Mouse (Mus musculus) right cerebral cortex, postnatal 36 days (tissue): Measurements from ENCODE around the gene Nrip3.
A peak's percentile ranks its signal among the peaks of the same experiment; 100 is the strongest.

Experiments
- DNase-seq, 2 experiments: peaks; one replicate each; pipeline ENCODE4 v3.0.0; 2022; ENCODE audit warnings: low spot score in 2 of 2, mixed read lengths in 1 of 2

Nrip3 gene

DNA sequence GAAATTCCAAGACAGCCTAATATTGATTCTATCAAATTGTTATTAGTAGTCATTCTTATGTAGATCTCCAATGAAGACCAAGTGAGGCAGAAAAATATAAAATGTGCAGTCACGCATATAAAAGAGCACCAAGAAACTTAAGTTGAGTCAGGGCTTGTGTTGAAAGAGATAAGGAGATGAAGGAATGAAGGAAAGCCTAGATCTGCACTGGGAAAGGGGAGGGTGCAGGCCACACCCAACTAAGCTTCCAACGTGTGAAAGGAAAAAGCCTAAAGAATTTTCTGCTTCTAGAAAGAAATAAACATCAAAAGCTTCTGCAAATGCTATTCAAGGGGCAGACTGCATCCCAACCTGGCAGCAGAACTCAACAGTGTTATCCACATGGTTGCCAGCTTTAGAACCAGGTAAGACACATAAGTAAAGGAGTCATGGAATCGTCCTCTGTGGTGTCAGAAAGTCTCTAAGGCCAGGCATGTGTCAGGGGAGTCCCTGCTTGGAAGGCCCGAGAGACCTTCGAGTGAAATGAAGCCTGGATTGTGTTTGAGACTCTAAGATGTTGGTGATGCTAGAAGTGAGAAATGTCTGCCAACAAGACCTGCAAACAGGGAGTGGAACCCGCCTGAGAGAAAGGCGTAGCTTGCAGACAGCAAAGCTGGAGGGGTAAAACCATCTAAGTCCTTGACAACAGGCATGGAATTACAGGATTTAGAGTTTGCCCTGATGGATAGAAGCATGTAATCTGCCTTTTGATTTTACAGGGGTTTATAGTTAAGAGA lies 14.1 kb downstream of the Nrip3 start:
- no peak for DNase-seq

DNA sequence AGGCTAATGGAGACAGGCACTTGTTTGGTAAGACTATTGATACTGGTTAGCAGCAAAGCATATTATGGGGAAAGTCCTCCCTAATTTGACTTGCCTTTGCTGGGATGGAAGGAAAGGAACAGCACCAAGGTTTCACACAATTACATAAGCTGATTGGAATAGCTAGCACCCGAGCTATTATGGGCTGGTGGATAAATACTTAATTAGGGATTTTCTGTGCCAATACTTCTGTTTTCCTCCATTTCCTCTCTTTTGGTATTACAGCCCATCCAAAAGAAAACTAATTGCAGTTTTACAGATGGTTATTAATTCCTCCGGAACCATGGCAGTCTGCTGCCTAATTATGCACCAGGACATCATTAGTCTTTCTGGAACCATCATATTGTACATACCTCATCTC lies 17.8 kb downstream of the Nrip3 start:
- DNase-seq: no peak

DNA sequence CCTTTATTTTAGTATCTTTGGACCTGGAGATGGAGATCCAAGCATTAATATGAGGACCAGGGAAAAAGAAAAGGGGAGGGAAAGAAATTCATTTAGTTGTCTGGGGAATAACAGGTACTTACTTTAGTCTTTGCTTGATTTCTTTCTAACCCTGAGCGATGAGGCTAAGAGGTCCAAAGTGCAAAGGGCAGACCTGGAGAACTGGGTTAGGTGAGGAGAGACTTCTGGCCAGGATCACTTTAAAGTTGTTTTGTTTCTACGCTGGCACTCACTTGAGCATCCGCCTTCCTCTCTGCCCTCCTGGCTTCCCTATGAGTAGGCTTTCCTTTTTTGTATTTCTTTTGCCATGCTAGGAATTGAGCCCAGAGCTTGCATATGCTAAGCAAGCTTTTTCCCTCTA lies 25.5 kb downstream of the Nrip3 start:
- DNase-seq: no peak

DNA sequence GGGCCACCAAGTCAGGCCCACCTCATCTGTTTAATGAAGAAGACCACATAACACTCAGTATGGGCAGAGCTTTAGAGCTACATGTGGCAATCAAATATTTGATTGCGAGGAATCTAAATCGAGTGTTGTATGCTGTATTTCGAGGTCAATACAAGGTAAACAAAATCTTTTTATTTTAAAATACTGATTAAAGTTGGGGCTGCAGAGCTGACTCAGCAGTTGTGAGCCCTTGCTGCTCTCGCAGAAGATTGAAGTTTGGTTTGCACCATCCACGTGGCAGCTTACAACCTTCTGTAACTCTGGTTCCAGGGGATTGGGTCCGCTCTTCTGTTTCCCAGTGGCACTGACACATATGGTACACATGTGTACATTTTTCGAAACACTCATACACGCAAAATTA lies 27.8 kb downstream of the Nrip3 start:
- DNase-seq: no peak

DNA sequence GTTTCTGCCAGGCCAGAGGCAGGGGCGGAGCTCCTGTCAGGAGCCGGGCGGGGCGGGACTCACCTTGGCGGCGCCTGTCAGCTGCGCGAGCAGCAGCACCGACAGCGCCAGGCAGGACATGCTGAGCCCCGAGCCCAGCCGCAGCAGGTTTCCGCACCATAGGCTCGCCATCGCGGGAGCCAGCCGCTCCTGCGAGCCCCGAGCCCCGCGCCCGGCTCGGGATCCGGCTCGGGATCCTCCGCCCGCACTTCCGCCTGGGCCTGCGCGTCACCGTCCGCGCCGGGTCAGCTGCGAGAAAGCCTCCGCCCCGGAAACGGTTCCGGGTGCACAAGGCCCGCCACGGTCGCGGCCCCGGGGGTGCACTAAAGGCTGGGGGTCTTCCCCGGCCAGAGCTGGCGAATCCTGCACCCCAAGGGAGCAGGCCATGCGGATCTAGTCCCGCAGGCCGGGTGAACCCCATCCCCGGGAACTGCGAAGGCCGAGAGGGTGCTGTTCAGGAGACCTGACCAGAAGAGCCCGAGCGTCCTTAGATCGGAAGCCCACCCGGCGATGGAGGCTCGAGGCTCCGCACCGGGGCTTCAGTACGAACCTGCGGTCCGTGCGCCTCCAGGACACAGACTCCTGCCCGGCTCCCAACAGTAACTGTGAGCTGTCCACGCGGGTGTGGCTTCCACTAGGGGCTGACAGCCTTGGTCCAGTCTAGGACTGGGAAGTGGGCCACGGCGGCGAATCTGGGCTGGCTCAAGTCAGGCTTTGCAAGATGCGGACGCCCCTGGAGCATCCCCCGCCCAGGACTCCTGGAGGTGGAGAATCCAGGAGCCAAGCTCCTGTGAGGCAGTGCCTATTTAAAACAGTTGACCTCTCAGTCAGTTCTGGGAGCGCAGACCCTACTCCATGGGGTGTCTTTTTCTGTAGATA lies 29.6 kb downstream of the Nrip3 start, which contains the start of gene Tmem9b:
Gene Tmem9b (minus strand): TSS at position 868 of the 918 bp plus-strand sequence.
- DNase-seq: peak; percentile 68 to 79

DNA sequence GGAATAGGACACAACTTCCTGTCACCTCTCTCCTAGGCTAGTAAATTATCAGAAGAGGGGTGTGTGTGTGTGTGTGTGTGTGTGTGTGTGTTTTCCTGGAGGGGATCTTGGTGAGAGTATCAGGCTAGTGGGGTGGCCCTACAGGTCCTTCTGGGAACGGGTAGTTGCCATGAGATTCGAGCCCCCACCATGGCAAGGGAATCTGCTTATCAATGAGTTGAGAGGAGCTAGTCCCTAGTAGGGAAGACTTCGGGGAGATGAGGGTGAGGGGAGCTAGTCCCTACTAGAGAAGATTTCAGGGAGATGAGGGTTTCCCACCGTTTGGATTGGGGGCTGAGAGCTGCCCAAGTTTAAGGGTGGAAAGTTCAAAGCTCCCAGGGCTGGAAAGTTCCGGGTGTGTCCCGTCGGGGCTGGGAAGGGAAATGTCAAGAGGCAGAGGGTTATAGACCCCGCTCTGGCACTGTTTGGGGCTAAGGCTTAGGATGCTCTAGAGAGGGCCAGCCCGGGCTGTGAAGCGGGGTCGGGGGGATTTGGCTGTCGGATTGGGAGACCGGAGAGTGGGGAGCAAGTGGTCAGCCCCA lies 30.3 kb downstream of the Nrip3 start:
- DNase-seq: no peak

DNA sequence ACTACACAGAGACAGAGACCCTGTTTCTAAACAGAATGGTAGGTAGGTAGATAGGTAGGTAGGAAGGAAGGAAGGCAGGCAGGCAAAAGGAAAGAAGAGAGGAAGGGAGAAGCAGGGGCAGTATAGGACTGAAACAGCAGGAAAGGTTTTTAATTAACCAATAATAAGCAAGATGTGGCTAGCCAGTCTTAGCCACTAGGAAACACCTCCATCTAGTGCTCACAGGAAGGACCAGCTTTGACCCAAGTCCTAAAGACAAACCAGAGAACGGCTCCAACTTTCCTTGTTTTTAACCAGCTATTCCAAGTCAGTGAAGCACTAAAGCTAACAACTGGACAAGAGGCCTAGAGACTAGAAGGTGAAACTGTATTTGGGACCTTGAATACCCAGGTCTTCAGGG lies 34.1 kb downstream of the Nrip3 start:
- DNase-seq: no peak

DNA sequence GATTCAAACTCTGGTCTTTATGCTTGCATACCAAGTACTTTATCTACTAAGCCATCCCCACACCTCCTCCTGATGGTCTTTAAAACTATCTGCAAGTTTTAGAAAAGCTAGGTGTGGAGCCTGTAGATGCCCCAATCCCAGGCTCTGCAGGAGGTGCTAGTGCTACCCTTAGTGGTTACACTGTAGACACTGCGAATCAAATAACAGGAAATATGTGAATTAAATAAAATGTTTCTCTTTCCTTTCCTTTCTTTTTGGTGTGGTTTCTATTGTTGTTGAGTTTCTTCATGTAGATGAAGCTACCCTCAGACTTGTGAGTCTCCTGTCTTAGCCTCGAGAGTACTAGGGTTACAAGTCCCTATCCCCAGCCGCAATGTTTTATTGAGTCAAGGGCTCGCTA lies 40.1 kb downstream of the Nrip3 start:
- no peak for DNase-seq

DNA sequence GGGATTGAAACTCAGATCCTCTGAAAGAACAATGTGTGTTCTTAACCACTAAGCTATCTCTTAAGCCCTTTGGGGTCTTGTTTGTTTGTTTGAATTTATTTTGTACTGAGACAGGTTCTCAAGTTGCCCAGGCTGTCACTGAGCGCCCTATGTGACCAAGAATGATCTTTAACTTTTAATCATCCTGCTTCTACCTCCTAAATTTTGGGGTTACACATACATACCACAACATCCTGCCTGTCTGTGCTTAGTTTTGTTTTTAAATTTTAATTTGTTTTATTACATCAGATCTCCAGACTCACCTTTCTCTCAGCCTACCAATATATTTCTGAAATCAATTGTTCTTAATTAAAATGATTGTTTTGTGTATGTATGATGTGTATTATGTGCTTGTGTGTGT lies 40.8 kb downstream of the Nrip3 start:
- DNase-seq: no peak

DNA sequence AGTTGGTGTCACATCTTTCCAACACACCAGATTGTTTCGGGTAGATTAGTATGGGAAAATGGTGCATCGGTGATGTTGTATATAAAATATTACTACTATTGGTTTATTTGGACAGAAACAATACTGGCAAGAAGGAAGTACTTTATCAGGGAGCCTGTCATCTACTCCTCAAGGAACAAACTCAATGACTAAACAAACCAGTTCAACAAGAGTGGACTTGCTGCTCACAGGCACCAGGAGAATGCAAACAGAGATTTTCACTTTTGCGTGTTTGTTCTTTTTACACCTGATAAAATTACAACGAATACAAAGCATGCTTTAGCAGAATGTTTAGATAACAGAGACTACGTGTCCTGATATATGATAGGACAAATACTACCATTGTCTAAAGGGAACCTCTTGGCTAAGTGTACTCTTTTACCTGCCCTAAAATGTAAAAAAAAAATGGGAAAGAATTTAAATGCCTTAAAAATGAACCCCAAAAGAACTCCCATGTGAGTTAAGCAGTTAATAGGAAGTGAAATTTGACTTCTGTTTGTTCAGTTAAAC lies 41.9 kb downstream of the Nrip3 start:
- DNase-seq: no peak

DNA sequence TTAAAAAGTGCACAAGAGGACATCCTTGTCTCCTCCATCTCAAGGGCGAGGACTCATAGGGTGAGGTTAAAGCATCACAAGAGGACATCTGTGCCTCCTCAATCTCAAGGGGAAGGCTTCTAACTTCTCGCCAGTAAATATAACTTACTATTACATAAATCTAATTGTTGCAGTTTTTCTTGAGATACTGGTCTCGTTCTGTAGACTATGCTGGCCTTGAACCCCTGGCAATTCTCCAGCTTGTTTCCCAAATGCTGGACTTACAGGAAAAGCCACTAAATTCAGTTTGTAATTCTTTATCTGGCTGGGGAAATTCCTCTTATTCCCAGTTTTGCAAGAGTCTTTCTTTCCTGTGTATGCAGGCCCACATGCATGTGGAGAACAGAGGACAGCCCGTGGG lies 47.0 kb downstream of the Nrip3 start:
- DNase-seq: no peak

DNA sequence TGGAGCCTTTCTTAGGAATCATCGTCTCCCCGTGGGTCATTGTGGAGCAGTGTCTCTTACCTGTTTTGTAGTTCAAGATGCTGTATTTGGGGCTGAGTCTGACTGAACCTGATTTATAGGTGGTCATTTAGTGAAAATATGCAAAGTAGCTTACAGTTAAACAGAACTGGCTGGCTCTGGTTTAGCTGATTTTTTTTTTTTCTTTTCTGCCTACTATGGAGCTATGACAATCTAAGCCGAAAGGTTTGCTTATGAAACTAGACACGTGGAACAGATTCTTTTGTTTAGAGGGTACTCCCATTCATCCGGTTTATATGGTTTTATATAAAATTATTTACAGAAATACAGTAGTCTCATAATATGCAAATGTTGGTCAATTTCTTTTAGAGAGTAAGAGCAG lies 50.2 kb downstream of the Nrip3 start, which contains the start of gene Ascl3:
Gene Ascl3 (minus strand): TSS at position 101 of the 400 bp plus-strand sequence.
- DNase-seq: no peak

DNA sequence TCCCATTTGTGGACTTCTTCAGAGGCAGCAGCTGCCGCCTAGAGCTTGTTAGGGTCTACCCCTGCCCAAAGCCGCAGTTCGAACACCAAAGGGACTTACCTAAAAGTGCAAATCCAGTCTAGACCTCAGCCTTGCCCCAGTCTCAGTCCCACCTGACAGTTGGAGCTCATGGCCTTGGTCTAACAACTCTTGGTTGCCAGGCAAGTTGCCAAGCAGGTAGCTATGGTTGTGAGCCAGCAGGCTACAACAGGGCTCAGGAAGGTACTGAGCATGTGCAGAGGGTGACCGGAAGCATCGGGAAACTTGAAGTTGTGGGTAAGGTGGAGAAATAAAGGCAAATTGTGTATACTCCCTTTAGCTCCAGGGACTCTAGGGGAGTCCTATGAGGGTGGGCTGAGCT lies 58.1 kb downstream of the Nrip3 start, which contains the start of gene BC051019:
Gene BC051019 (minus strand): TSS at position 154 of the 400 bp plus-strand sequence.
- no peak for DNase-seq

DNA sequence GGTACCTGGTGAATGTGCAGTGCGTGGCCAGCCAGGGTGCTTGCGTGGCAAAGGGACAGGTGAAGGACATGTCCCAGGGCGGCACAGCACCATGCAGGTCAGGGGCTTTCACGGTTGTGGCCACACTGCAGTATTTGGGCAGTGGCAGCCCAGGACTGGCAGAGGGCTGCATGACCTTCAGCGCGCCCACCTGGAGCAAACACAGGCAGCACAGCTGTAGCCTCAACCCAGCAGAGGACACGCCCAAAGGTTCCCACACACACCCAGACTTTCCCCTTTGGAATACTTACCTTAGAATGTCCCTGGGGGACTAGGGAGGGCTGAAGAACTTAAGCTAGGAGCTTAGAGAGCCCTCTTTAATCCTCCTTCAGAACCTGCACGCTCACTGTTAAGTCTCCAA lies 58.7 kb downstream of the Nrip3 start:
- no peak for DNase-seq

DNA sequence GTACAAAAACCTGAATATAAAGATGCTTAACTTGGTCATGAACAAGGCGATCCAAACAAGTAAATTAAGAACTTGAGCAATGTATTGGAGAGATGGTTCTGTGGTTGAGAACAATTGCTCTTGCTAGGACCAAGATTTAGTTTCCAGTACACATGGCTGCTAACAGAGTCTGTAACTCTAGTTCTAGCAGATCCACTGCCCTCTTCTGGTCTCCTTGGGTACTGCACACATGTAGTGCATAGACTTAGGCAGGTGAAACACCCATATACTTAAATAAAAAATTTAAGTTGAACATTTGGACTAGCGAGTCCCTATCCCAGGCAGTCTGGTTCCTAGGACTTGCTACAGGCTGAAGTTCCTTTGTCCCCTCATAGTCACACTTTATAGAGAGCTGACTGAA lies 59.2 kb downstream of the Nrip3 start:
- DNase-seq: no peak

DNA sequence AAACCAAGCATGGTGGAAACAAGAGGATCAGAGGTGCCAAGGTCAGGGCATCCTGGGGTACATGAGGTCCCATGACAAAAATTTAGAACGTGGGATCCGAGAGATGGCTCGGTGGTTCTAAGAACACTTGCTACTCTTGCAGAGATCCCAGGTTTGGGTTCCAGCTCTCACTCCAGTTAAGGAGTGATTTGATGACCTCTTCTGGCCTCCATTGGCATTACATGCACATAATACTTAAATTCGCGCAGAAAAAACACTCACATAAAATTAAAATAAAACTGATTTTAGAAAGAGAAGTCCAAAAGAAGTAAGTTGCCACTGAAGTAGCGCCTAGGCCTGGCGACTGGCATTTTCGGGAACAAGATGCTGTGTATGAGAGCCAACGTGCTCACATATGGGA lies 62.5 kb downstream of the Nrip3 start:
- DNase-seq: no peak

DNA sequence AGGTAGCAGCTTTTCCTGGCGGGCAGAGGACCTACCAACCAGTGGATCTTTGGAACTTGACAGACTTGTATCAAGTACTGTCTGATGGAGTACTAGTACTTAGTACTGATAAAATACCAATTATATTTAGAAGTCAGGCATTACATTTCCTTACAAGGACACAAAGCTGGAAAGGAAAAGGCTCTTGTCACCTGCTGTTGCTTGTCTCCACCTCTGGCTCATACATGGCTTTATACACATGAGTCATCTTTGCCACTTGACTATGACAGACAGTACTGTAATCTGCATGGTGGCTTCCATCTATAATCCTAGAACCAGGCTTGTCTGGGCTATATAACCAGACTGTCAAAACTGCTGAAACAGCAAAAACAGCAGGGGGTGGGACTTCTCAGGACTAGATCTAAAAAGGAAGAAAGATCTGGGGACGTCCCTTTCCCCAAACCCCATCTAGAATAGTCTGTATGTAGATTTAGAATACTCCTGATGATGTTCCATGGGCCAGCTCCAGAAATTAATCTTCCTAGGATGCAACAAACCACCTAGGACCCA lies 68.3 kb downstream of the Nrip3 start:
- no peak for DNase-seq

DNA sequence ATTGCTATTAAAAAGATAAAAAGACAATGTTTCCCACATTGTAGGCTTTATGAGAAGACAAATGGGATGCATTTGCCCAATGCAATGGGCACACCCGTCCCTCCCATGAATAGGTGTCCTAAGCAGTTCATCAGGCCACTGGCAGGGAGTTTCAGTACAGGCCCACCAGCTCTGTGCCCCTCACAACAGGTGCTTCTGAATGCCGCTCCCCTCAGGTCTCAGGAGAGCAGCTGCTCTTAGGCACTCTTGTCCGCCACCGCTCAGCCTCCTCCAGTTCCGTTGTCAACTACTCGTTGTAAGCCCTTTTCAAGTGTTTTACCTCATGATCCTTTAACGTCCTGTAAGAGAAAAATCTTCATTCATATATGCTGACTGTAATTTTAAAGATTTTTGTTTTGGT lies 69.6 kb downstream of the Nrip3 start:
- DNase-seq: no peak

DNA sequence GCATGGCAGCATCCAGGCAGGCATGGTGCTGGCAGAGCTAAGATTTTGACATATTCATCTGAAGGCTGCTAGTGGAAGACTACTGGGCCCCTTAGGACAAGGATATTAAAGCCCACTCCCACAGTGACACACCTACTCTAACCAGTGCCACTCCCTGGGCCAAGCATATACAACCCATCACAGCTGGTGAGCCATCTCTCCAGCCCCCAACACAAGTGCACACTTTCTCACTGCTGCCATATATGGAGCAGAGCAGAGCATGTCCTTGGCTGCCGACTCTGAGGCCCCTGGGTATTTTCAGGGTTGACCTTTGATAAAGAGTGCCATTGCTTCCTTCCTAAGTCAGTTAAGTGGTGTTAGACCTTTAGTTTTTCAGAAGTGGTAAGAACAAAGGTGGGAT lies 71.8 kb downstream of the Nrip3 start:
- no peak for DNase-seq

DNA sequence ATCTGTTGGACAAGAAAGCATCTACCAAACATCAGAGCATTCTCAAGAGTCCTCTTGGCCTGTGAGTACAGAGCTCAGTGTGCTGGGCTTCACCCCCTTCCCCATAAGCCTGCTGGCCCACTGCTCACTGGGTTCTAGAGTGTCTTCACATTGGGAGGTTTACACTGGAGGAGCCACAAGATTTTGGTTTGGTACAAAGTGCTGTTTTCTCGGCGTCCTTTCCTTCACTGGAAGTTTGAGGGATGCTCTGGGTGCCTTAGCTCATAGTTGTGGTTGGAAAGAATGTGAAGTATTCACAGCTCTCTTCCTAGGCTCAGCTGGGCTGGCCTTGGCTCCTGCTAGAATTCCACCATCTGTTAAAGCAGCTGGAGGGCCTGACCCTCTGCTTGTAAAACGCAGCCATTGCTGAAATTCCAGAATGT lies 72.9 kb downstream of the Nrip3 start:
- DNase-seq: no peak
